Mouse (Mus musculus) heart, postnatal 0 days (tissue): Measurements from ENCODE around the gene Gm17334. TPM values are rescaled to one million over a fixed set of nuclear protein-coding genes. Genes with fewer than 3 reads are reported as not detected.

Source experiments
- ATAC-seq: fragments of 200-750 bp; cut with Nextera tagmentation; 2 replicates; pipeline ENCODE4 v1.8.0; 2017; ENCODE audit warnings: low read depth, moderate number of reproducible peaks, moderate library complexity; ENCODE audit not compliant: insufficient read depth
- DNase-seq: peaks from one replicate; pipeline ENCODE4 v3.0.0-alpha.2; 2016; ENCODE audit warnings: low spot score
- H3K27ac ChIP-seq: fragments of 300-500 bp; sonication (generic); 2 replicates; pipeline ENCODE4 v1.5.1; 2014; ENCODE audit warnings: low read depth, mild to moderate bottlenecking
- H3K27me3 ChIP-seq: fragments of 300-500 bp; sonication (generic); 2 replicates; pipeline ENCODE4 v1.6.1; 2014; ENCODE audit warnings: low read length, mixed read lengths; ENCODE audit not compliant: control insufficient read depth, insufficient read depth
- H3K36me3 ChIP-seq: fragments of 300-500 bp; sonication (generic); replicated peaks from 2 replicates; pipeline ENCODE4 v1.6.1; 2014; ENCODE audit warnings: low read length, mixed read lengths; ENCODE audit not compliant: control insufficient read depth, insufficient read depth
- H3K4me1 ChIP-seq: fragments of 300-500 bp; sonication (generic); 2 replicates; pipeline ENCODE4 v1.6.1; 2014; ENCODE audit warnings: antibody characterized with exemption; ENCODE audit not compliant: control insufficient read depth, insufficient read depth
- H3K4me2 ChIP-seq: fragments of 300-500 bp; sonication (generic); 2 replicates; pipeline ENCODE4 v1.6.1; 2014; ENCODE audit warnings: low read depth, mild to moderate bottlenecking, low read length, moderate library complexity
- H3K4me3 ChIP-seq: fragments of 300-500 bp; sonication (generic); 2 replicates; pipeline ENCODE4 v1.5.1; 2014; ENCODE audit warnings: low read depth, low read length
- H3K9ac ChIP-seq: fragments of 300-500 bp; sonication (generic); replicated peaks from 2 replicates; pipeline ENCODE4 v1.6.1; 2014; ENCODE audit warnings: low read depth, low read length, mixed read lengths
- H3K9me3 ChIP-seq: fragments of 300-500 bp; sonication (generic); replicated peaks from 2 replicates; pipeline ENCODE4 v1.6.1; 2016; ENCODE audit warnings: low read length; ENCODE audit not compliant: control insufficient read depth
- CTCF ChIP-seq: IDR thresholded peaks from 2 replicates; pipeline ENCODE4 v1.5.1; 2016; ENCODE audit warnings: antibody characterized with exemption, control low read depth, low read depth
- EP300 ChIP-seq: IDR thresholded peaks from 2 replicates; pipeline ENCODE4 v1.6.1; 2016; ENCODE audit warnings: antibody characterized with exemption, low read depth
- whole genome bisulfite sequencing: fragments of 180-500 bp; shearing (Covaris S2); extraction: QIAGEN DNeasy Blood & Tissue Kit; methylation state at CpG from one replicate; pipeline ENCODE4 v1.1.7; 2014; 5-methylcytosine and 5-hydroxymethylcytosine counted together
- polyA plus RNA-seq: library from polyadenylated mRNA; unstranded; fragments of >200 nt; fragmentation: Nextera tagmentation; extraction: Ambion mirVana; gene quantifications from 2 replicates; pipeline ENCODE4 v1.2.1, GENCODE M21; 2015
- total RNA-seq: library from RNA; depleted of rRNA; stranded (reverse); fragments of >200 nt; gene quantifications from 2 replicates; pipeline ENCODE4 v1.2.3, GENCODE M21; 2014; ENCODE audit warnings: low replicate concordance

The Gm17334 gene
- total and polyA plus RNA-seq, 2 experiments from 2014 or later = not detected

- H3K27me3 ChIP-seq = no peaks in the 10 kb centered on the region
- no peaks in the 10 kb centered on the region for H3K9me3 ChIP-seq
- no peak overlapping the region for H3K4me3 ChIP-seq
- ATAC-seq (no peak), DNase-seq (no peak)
- H3K4me1 ChIP-seq = peaks cover 6% of the 10 kb centered on the region; the same call in 1 of the 2 replicates
- H3K9ac ChIP-seq = no peak overlapping the region
- no peak overlapping the region for H3K4me2 ChIP-seq
- TF ChIP-seq CTCF (no peak), EP300 (no peak)
- H3K36me3 ChIP-seq = no peaks in the 10 kb centered on the region
- WGBS = 49% methylated on average over 6 of the region's 6 CpGs
- H3K27ac ChIP-seq = no peak overlapping the region
These were observed 45.8 kb upstream of the Gm17334 start for GRCm38 (mm10) chr11:53818794-53819193.

- no peak overlapping the region for H3K9ac ChIP-seq
These were observed 43.9 kb upstream of the Gm17334 start for GRCm38 (mm10) chr11:53816841-53817375.

GRCm38 (mm10) chr11:53814810-53815209 lies 41.8 kb upstream of the Gm17334 start:
- no peak for TF ChIP-seq CTCF
- no peak for TF ChIP-seq EP300
- no peak overlapping the region for H3K27ac ChIP-seq
- H3K4me2 ChIP-seq = no peak overlapping the region
- no peak overlapping the region for H3K4me3 ChIP-seq
- H3K9ac ChIP-seq = no peak overlapping the region
- DNase-seq (no peak), ATAC-seq (no peak)
- H3K4me1 ChIP-seq = peaks cover 12% of the 10 kb centered on the region; the same call in 1 of the 2 replicates
- 45% methylated on average over 3 of the region's 3 CpGs for WGBS
- H3K9me3 ChIP-seq = no peaks in the 10 kb centered on the region
- H3K36me3 ChIP-seq = no peaks in the 10 kb centered on the region
- H3K27me3 ChIP-seq = no peaks in the 10 kb centered on the region

More at GRCm38 (mm10) chr11:53816841-53817375, 43.9 kb upstream of the Gm17334 start:
- ATAC-seq (no peak), DNase-seq (no peak)
- Histone ChIP-seq H3K4me3 (no peak overlapping the region), H3K27me3 (no peaks in the 10 kb centered on the region), H3K4me2 (no peak overlapping the region), H3K9me3 (no peaks in the 10 kb centered on the region), H3K27ac (no peak overlapping the region), H3K36me3 (no peaks in the 10 kb centered on the region), H3K4me1 (peaks cover 12% of the 10 kb centered on the region; the same call in 1 of the 2 replicates)
- 83% methylated on average over 5 of the region's 5 CpGs for WGBS
- TF ChIP-seq CTCF (no peak), EP300 (no peak)

GRCm38 (mm10) chr11:53813001-53813868 lies 40.2 kb upstream of the Gm17334 start:
- H3K4me3 ChIP-seq = no peak overlapping the region
- DNase-seq (no peak), ATAC-seq (no peak)
- no peak overlapping the region for H3K9ac ChIP-seq
- no peak overlapping the region for H3K4me2 ChIP-seq
- H3K9me3 ChIP-seq = no peaks in the 10 kb centered on the region
- TF ChIP-seq CTCF (no peak), EP300 (no peak)
- no peaks in the 10 kb centered on the region for H3K27me3 ChIP-seq
- no peaks in the 10 kb centered on the region for H3K36me3 ChIP-seq
- H3K4me1 ChIP-seq = peaks cover 6% of the 10 kb centered on the region; the same call in 1 of the 2 replicates
- 0 out of 2 replicates have a peak overlapping the region, but pooled peaks have one; percentile 34 for H3K27ac ChIP-seq
- whole genome bisulfite sequencing = 71% methylated on average over 16 of the region's 16 CpGs

GRCm38 (mm10) chr11:53811312-53811711 lies 38.3 kb upstream of the Gm17334 start:
- no peaks in the 10 kb centered on the region for H3K9me3 ChIP-seq
- no peak for DNase-seq
- H3K27me3 ChIP-seq = no peaks in the 10 kb centered on the region
- H3K4me2 ChIP-seq = no peak overlapping the region
- no peak overlapping the region for H3K27ac ChIP-seq
- H3K36me3 ChIP-seq = no peaks in the 10 kb centered on the region
- no peak overlapping the region for H3K4me3 ChIP-seq
- H3K9ac ChIP-seq = no peak overlapping the region
- TF ChIP-seq EP300 = no peak
- no peak for TF ChIP-seq CTCF
- ATAC-seq = no peak
- 72% methylated on average over 3 of the region's 3 CpGs for WGBS
- H3K4me1 ChIP-seq = peaks cover 6% of the 10 kb centered on the region; the same call in 1 of the 2 replicates
